Mouse (Mus musculus) stomach, postnatal 0 days (tissue): ENCODE data around the gene Ssrp1.

Experiments used
- CTCF ChIP-seq: IDR thresholded peaks from 2 replicates; pipeline ENCODE4 v1.5.1; 2016; ENCODE audit warnings: antibody characterized with exemption, low read depth, mild to moderate bottlenecking, moderate library complexity
- EP300 ChIP-seq: optimal IDR thresholded peaks from 2 replicates; pipeline ENCODE3; 2016; ENCODE audit warnings: antibody characterized with exemption

GRCm38 (mm10) chr2:85091325-85091724 is 54.3 kb downstream of the Ssrp1 start:
- TF ChIP-seq EP300 (no peak), CTCF (no peak)
